In the genomic region with DNA sequence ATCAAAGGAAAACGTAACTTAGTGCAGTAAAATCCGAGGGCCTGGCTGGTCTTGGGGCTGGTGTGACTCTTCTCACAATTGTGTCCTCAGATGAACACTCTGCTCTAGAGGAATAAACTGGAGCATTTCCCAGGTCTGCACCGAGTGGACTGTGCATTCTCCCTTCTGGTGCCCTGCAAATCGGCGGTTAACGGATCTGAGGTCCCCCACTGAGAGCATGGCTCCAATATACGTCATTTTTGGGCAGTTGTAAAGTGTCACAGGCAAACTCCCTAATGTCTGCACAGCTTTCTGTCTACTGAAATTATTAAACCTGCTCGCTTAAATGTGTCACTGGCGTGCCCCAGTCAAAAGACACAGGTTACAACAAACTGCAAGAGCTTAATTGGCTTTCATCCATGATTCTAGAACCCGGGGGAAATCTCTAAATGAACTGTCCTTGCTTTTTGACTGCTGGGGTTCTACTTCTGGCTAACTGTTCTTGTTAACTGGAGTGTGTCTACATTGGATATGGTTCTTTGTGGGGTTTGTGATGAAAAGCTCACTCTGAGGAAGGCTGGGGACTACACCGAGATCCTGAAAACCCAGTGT, we compare ENCODE assay signal across 14 mouse cellular contexts.
"Had no signal": no experiment of that assay in that cellular context is flagged by ENCODE, and none has a peak within 500 bp of the region (broad histone marks: within the 10 kb centered on the region; RNA-seq: fewer than 3 reads in every experiment).

No protein-coding gene starts in this region.

- H3K9me3 ChIP-seq: intestine, embryonic 15.5 days; limb, embryonic 12.5 days; lung, embryonic 15.5 days; megakaryocyte, embryonic 14.5 days had no signal

- ATAC-seq: liver, postnatal 0 days had no signal

- H3K4me2 ChIP-seq: intestine, embryonic 15.5 days; limb, embryonic 12.5 days; lung, embryonic 15.5 days had no signal

- H3K4me1 ChIP-seq: lung, embryonic 15.5 days; megakaryocyte, embryonic 14.5 days had no signal

- H3K36me3 ChIP-seq: intestine, embryonic 15.5 days; limb, embryonic 12.5 days; lung, embryonic 15.5 days had no signal

- H3K9ac ChIP-seq: intestine, embryonic 15.5 days; limb, embryonic 12.5 days; liver, postnatal 0 days; lung, embryonic 15.5 days had no signal

- H3K27me3 ChIP-seq: intestine, embryonic 15.5 days; limb, embryonic 12.5 days; lung, embryonic 15.5 days had no signal

- H3K27ac ChIP-seq: intestine, embryonic 15.5 days; limb, embryonic 12.5 days; lung, embryonic 15.5 days; macrophage; stomach, postnatal 0 days had no signal

- H3K4me3 ChIP-seq: intestine, embryonic 15.5 days; limb, embryonic 12.5 days; lung, embryonic 15.5 days; megakaryocyte, embryonic 14.5 days had no signal

- DNase-seq: kidney, adult 18-20 months; kidney, postnatal 10 days; kidney, postnatal 4 days; liver; liver, postnatal 0 days; lung, postnatal 14 days; thymus, adult 2 months; thymus, postnatal 25 days had no signal
